Mouse (Mus musculus): ENCODE measurements around the gene Prss33. TPM values are rescaled to one million over a fixed set of nuclear protein-coding genes. Genes with fewer than 3 reads are reported as not detected.

Prss33 gene
- polyA plus RNA-seq, 1 experiment, result 0.89 TPM

DNA sequence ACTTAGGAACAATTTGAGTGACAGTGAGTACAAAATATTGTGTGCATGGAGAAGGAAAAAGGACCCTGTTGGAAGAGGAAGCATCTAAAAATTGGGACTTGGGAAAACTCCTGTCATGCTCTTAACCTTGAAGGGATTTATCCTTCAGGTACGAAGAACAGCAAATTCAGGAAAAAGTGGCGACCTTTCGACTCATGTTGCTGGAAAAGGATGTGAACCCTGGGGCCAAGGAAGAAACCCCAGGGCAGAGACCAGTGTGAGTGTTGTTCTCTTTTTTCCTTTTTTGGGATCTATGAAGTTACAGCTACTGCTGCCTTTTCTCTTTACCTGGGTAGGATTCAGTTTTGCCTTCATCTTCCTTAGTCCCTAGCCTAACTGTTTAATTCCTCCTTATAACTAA is 27.9 kb downstream of the Prss33 start:
- peaks cover 4% of the 10 kb centered on the region for H3K4me1 ChIP-seq (ENCODE audit: control insufficient read depth, insufficient read depth, low read length)
- H3K27ac ChIP-seq (ENCODE audit: control insufficient read depth, insufficient read depth, low read depth, low read length), result no peak overlapping the region
- peaks cover 11% of the 10 kb centered on the region for H3K36me3 ChIP-seq (ENCODE audit: control insufficient read depth, insufficient read depth, low read length)
- H3K27me3 ChIP-seq (ENCODE audit: control insufficient read depth, insufficient read depth, low read length), result no peaks in the 10 kb centered on the region
- H3K4me3 ChIP-seq (ENCODE audit: control insufficient read depth, low read depth, low read length), result no peak overlapping the region
- TF ChIP-seq POLR2A (IDR thresholded peaks at IDR 0.05; ENCODE audit: control insufficient read depth, low read depth, low read length) (no peak), CTCF (IDR thresholded peaks at IDR 0.05; ENCODE audit: control insufficient read depth, insufficient read depth, insufficient replicate concordance, low read depth, low read length) (no peak)

DNA sequence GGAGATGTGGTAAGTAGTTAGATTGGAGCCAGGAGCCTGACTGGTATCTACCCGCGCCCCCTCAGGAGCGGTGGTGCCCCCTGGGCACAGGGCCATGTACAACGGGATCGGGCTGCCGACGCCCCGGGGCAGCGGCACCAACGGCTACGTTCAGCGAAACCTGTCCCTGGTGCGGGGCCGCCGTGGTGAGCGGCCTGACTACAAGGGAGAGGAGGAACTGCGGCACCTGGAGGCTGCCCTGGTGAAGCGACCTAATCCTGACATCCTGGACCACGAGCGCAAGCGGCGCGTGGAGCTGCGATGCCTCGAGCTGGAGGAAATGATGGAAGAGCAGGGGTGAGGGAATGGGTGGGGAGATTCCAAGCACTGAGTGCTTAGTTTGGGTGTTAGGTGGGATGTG is 29.0 kb downstream of the Prss33 start:
- H3K27ac ChIP-seq (ENCODE audit: control insufficient read depth, insufficient read depth, low read depth, low read length), result no peak overlapping the region; the same call in 1 of the 2 replicates
- peak overlapping the region; percentile 75 for H3K4me3 ChIP-seq (ENCODE audit: control insufficient read depth, low read depth, low read length)
- TF ChIP-seq POLR2A (IDR thresholded peaks at IDR 0.05; ENCODE audit: control insufficient read depth, low read depth, low read length) (no peak), CTCF (IDR thresholded peaks at IDR 0.05; ENCODE audit: control insufficient read depth, insufficient read depth, insufficient replicate concordance, low read depth, low read length) (peak; percentile 2; the same call in 1 of the 2 replicates)
- peaks cover 8% of the 10 kb centered on the region for H3K36me3 ChIP-seq (ENCODE audit: control insufficient read depth, insufficient read depth, low read length)
- H3K27me3 ChIP-seq (ENCODE audit: control insufficient read depth, insufficient read depth, low read length), result no peaks in the 10 kb centered on the region
- H3K4me1 ChIP-seq (ENCODE audit: control insufficient read depth, insufficient read depth, low read length), result peaks cover 4% of the 10 kb centered on the region

DNA sequence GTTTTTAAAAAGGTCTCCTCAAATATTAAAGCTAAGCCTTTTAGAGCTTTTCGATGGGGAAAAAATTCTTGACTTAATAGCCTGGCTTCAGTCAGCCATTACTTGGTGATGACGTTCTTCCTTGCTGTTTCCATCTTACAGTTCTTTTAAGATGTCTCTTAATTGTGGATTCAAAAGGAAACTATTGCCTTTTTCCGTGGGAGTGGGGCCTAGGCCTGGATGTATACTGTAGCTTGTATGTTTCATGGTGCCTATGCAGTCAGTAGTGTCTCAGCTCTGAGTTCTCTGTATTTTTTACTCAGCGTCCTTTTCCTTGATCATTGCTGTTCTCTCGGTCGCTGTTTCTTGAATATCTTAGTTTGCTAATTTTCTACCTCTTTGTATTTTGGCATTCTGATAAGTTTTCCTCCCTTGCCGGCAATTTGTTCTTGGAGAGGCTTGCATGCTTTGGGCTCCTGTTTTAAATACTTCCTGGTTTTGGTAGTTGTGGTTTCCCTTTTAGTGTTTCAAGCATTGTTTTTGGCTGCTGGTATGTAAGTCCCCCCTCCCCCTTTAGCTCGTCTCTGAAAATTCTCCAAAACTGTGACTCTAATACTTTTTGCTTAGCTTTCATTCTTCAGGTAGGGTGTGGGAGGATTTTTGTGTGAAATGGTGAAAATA is 31.3 kb downstream of the Prss33 start:
- TF ChIP-seq POLR2A (IDR thresholded peaks at IDR 0.05; ENCODE audit: control insufficient read depth, low read depth, low read length) (no peak), CTCF (IDR thresholded peaks at IDR 0.05; ENCODE audit: control insufficient read depth, insufficient read depth, insufficient replicate concordance, low read depth, low read length) (no peak)
- Histone ChIP-seq H3K27ac (ENCODE audit: control insufficient read depth, insufficient read depth, low read depth, low read length) (no peak overlapping the region; the same call in 1 of the 2 replicates), H3K27me3 (ENCODE audit: control insufficient read depth, insufficient read depth, low read length) (no peaks in the 10 kb centered on the region), H3K4me1 (ENCODE audit: control insufficient read depth, insufficient read depth, low read length) (peaks cover 7% of the 10 kb centered on the region), H3K4me3 (ENCODE audit: control insufficient read depth, low read depth, low read length) (peak overlapping the region; percentile 87), H3K36me3 (ENCODE audit: control insufficient read depth, insufficient read depth, low read length) (peaks cover 4% of the 10 kb centered on the region)

DNA sequence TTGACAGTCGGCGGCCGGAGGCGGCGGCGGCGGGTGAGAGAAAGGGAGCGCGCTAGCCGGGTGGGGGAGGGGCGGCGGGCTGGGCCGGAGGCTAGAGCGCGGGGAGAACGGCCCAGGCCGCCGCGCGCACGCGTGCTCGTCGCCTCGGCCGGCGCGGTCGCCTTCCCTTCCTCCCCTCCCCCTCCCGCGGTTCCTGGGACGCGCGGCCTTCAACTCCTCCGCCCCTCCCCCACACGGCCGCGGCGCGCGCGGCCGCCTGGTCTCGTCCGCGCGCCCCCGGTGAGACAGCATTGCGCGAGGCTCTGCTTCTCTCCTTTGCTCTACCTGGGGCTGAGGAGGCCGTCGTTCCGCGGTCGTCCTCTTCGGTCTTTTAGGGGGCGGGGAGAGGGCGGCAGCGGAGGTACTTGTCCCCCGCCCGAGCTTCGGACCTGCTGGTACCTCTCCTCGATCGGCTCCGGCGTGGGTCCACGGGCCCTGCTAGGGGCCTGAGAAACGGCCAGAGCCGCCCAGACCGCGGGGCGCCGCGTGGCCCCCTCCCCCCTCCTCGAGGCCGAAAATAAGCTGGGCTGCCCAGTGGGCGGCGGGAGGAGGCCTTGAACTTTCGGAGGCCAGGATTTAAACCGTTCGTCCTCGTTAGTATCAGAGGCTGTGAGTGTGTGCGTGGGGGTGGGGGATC is 32.4 kb downstream of the Prss33 start:
- peak overlapping the region; percentile 96 for H3K27ac ChIP-seq (ENCODE audit: control insufficient read depth, insufficient read depth, low read depth, low read length)
- H3K4me3 ChIP-seq (ENCODE audit: control insufficient read depth, low read depth, low read length), result peak overlapping the region; percentile 87
- peaks cover 2% of the 10 kb centered on the region for H3K36me3 ChIP-seq (ENCODE audit: control insufficient read depth, insufficient read depth, low read length)
- H3K4me1 ChIP-seq (ENCODE audit: control insufficient read depth, insufficient read depth, low read length), result peaks cover 7% of the 10 kb centered on the region
- no peaks in the 10 kb centered on the region for H3K27me3 ChIP-seq (ENCODE audit: control insufficient read depth, insufficient read depth, low read length)
- no peak for TF ChIP-seq CTCF (IDR thresholded peaks at IDR 0.05; ENCODE audit: control insufficient read depth, insufficient read depth, insufficient replicate concordance, low read depth, low read length)
- no peak; the same call in 1 of the 2 replicates for TF ChIP-seq POLR2A (IDR thresholded peaks at IDR 0.05; ENCODE audit: control insufficient read depth, low read depth, low read length)

DNA sequence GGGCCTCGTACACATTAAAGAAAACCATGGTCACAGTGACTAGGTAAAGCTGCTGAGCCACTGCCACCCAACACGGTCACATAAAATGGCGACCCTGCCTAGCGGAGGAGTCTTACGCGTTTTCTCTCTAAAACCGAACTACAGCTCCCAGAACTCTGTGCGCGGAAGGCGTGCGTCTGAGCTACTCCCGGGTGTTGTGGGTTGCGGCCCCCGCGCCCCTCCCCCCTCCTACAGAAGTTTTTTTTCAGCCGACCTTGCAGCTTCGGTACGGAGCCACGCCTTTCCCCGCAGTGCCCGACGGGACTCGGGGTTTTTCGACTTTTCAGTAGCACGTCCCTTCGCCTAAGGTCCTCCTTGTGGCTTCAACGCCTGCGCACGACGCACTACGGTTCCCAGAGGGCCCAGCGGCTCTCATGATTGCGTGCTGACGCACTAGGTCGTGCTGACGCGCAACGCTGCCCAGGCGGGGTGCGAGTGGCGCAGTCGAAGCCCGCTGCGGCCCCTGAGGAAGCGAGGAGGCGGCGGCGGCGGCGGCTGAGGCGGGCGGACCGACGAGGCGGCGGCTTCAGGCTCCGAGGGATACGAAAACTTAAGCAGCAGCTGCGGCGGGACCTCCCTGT is 33.0 kb downstream of the Prss33 start:
- Histone ChIP-seq H3K4me1 (ENCODE audit: control insufficient read depth, insufficient read depth, low read length) (peaks cover 7% of the 10 kb centered on the region), H3K36me3 (ENCODE audit: control insufficient read depth, insufficient read depth, low read length) (peaks cover 1% of the 10 kb centered on the region; the same call in 1 of the 2 replicates), H3K4me3 (ENCODE audit: control insufficient read depth, low read depth, low read length) (peak overlapping the region; percentile 87), H3K27ac (ENCODE audit: control insufficient read depth, insufficient read depth, low read depth, low read length) (peak overlapping the region; percentile 96), H3K27me3 (ENCODE audit: control insufficient read depth, insufficient read depth, low read length) (no peaks in the 10 kb centered on the region)
- TF ChIP-seq POLR2A (IDR thresholded peaks at IDR 0.05; ENCODE audit: control insufficient read depth, low read depth, low read length) (peak; percentile 87), CTCF (IDR thresholded peaks at IDR 0.05; ENCODE audit: control insufficient read depth, insufficient read depth, insufficient replicate concordance, low read depth, low read length) (no peak)

DNA sequence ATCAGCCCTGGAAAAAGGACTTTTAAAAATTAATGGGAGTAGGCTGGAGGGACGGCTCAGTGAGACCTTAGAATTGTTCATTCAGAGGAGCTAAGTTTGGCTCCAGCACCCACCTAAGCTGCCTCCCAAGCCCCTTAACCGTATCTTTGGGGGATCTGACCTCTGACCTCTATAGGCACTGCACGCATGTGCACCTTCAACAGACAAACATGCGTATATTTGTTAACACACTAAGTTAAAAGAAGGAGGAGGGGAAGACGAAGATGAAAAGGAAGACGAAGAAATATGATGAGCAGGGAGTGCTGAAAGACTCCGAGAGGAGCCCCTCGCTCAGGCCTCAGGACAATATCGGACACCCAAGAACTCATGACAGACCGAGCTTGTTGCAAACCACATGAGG is 34.2 kb downstream of the Prss33 start:
- peak overlapping the region; percentile 70 for H3K4me3 ChIP-seq (ENCODE audit: control insufficient read depth, low read depth, low read length)
- peaks cover 4% of the 10 kb centered on the region for H3K4me1 ChIP-seq (ENCODE audit: control insufficient read depth, insufficient read depth, low read length)
- TF ChIP-seq CTCF (IDR thresholded peaks at IDR 0.05; ENCODE audit: control insufficient read depth, insufficient read depth, insufficient replicate concordance, low read depth, low read length) (no peak), POLR2A (IDR thresholded peaks at IDR 0.05; ENCODE audit: control insufficient read depth, low read depth, low read length) (no peak)
- H3K27me3 ChIP-seq (ENCODE audit: control insufficient read depth, insufficient read depth, low read length), result no peaks in the 10 kb centered on the region
- H3K27ac ChIP-seq (ENCODE audit: control insufficient read depth, insufficient read depth, low read depth, low read length), result no peak overlapping the region
- no peaks in the 10 kb centered on the region for H3K36me3 ChIP-seq (ENCODE audit: control insufficient read depth, insufficient read depth, low read length)

DNA sequence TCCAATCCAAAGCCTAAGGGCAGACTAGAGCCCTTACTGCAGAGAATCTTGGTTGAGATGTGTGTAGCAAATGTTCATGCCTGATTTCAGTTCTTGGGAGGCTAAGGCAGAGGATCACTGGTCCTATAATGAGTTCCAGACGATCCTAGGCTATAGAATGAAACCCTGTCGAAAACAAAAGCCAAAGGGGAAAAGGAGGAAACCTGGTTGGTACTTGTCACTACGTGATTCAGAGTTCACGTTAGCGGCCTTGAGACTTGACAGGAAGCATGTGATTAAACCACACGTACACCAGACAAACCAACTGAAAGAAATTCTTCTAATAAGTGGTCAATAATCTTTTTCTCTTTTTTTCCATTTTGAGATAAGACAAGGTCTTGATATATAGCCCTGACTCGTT is 38.5 kb downstream of the Prss33 start:
- TF ChIP-seq POLR2A (IDR thresholded peaks at IDR 0.05; ENCODE audit: control insufficient read depth, low read depth, low read length) (no peak), CTCF (IDR thresholded peaks at IDR 0.05; ENCODE audit: control insufficient read depth, insufficient read depth, insufficient replicate concordance, low read depth, low read length) (no peak)
- Histone ChIP-seq H3K36me3 (ENCODE audit: control insufficient read depth, insufficient read depth, low read length) (no peaks in the 10 kb centered on the region), H3K27me3 (ENCODE audit: control insufficient read depth, insufficient read depth, low read length) (no peaks in the 10 kb centered on the region), H3K27ac (ENCODE audit: control insufficient read depth, insufficient read depth, low read depth, low read length) (no peak overlapping the region), H3K4me3 (ENCODE audit: control insufficient read depth, low read depth, low read length) (no peak overlapping the region), H3K4me1 (ENCODE audit: control insufficient read depth, insufficient read depth, low read length) (peaks cover 4% of the 10 kb centered on the region; the same call in 1 of the 2 replicates)
